Mouse (Mus musculus) hindbrain, embryonic 15.5 days (tissue): ENCODE data around the gene 3830406C13Rik. TPM values are rescaled to one million over a fixed set of nuclear protein-coding genes. Genes with fewer than 3 reads are reported as not detected.
A peak's percentile ranks its signal among the peaks of the same experiment; 100 is the strongest.

ENCODE experiments used
- ATAC-seq: fragments of 200-750 bp; cut with Nextera tagmentation; 2 replicates; pipeline ENCODE4 v1.8.0; 2017; ENCODE audit warnings: low read depth, moderate number of reproducible peaks, moderate TSS enrichment; ENCODE audit not compliant: low FRiP score
- H3K27ac ChIP-seq: fragments of 300-500 bp; sonication (generic); replicated peaks from 2 replicates; pipeline ENCODE4 v1.5.1; 2015; ENCODE audit warnings: mild to moderate bottlenecking, inconsistent platforms
- H3K27me3 ChIP-seq: fragments of 300-500 bp; sonication (generic); 2 replicates; pipeline ENCODE4 v1.6.1; 2015; ENCODE audit warnings: control low read depth, inconsistent platforms
- H3K36me3 ChIP-seq: fragments of 300-500 bp; sonication (generic); 2 replicates; pipeline ENCODE4 v1.6.1; 2015; ENCODE audit warnings: control low read depth, inconsistent platforms
- H3K4me1 ChIP-seq: fragments of 300-500 bp; sonication (generic); replicated peaks from 2 replicates; pipeline ENCODE4 v1.6.1; 2015; ENCODE audit warnings: control low read depth, inconsistent platforms
- H3K4me2 ChIP-seq: fragments of 300-500 bp; sonication (generic); 2 replicates; pipeline ENCODE4 v1.6.1; 2015; ENCODE audit warnings: moderate library complexity, mild to moderate bottlenecking, inconsistent platforms
- H3K4me3 ChIP-seq: fragments of 300-500 bp; sonication (generic); 2 replicates; pipeline ENCODE4 v1.5.1; 2015; ENCODE audit warnings: mild to moderate bottlenecking, inconsistent platforms
- H3K9ac ChIP-seq: fragments of 300-500 bp; sonication (generic); 2 replicates; pipeline ENCODE4 v1.6.1; 2015; ENCODE audit warnings: inconsistent platforms
- H3K9me3 ChIP-seq: fragments of 300-500 bp; sonication (generic); 2 replicates; pipeline ENCODE4 v1.6.1; 2016; ENCODE audit warnings: control low read depth, inconsistent platforms
- WGBS: fragments of 180-500 bp; shearing (Covaris S2); methylation state at CpG from one replicate; pipeline ENCODE4 v1.1.7; 2015; 5-methylcytosine and 5-hydroxymethylcytosine counted together
- polyA plus RNA-seq: library from polyadenylated mRNA; unstranded; fragments of >200 nt; fragmentation: Nextera tagmentation; extraction: Ambion mirVana; gene quantifications from 2 replicates; pipeline ENCODE4 v1.2.1, GENCODE M21; 2015

The 3830406C13Rik gene
- polyA plus RNA-seq, 1 experiment from 2014 or later = 39.1 TPM

- no peak overlapping the region for H3K9ac ChIP-seq
- H3K4me2 ChIP-seq = peak overlapping the region; percentile 21; the same call in 1 of the 2 replicates
- no peaks in the 10 kb centered on the region for H3K36me3 ChIP-seq
- H3K9me3 ChIP-seq = no peaks in the 10 kb centered on the region
- peaks cover 84% of the 10 kb centered on the region for H3K27me3 ChIP-seq
- no peak for ATAC-seq
- peaks cover 18% of the 10 kb centered on the region for H3K4me1 ChIP-seq
- 0 out of 2 replicates have a peak overlapping the region, but pooled peaks have one; percentile 5 for H3K4me3 ChIP-seq
- no peak overlapping the region for H3K27ac ChIP-seq
- WGBS = 1% methylated on average over 23 of the region's 24 CpGs
These were observed 60.2 kb downstream of the 3830406C13Rik start for GRCm38 (mm10) chr14:12344061-12344745.

- Histone ChIP-seq H3K9me3 (no peaks in the 10 kb centered on the region), H3K4me1 (peaks cover 18% of the 10 kb centered on the region), H3K36me3 (no peaks in the 10 kb centered on the region), H3K27ac (no peak overlapping the region), H3K4me2 (peak overlapping the region; percentile 21; the same call in 1 of the 2 replicates), H3K9ac (no peak overlapping the region), H3K4me3 (0 out of 2 replicates have a peak overlapping the region, but pooled peaks have one; percentile 5), H3K27me3 (peaks cover 85% of the 10 kb centered on the region)
- ATAC-seq = no peak
- WGBS = under 1% methylated on average over 36 of the region's 39 CpGs
These were observed 60.8 kb downstream of the 3830406C13Rik start for GRCm38 (mm10) chr14:12344746-12345240.

GRCm38 (mm10) chr14:12345241-12345921 is 61.4 kb downstream of the 3830406C13Rik start:
- peaks cover 18% of the 10 kb centered on the region for H3K4me1 ChIP-seq
- under 1% methylated on average over 40 of the region's 40 CpGs for WGBS
- no peak overlapping the region for H3K9ac ChIP-seq
- H3K9me3 ChIP-seq = no peaks in the 10 kb centered on the region
- no peak for ATAC-seq
- H3K27me3 ChIP-seq = peaks cover 84% of the 10 kb centered on the region
- no peak overlapping the region for H3K4me3 ChIP-seq
- no peak overlapping the region for H3K27ac ChIP-seq
- no peaks in the 10 kb centered on the region for H3K36me3 ChIP-seq
- H3K4me2 ChIP-seq = peak overlapping the region; percentile 12; the same call in 1 of the 2 replicates

- peak overlapping the region; percentile 2 for H3K4me3 ChIP-seq
- no peak overlapping the region for H3K27ac ChIP-seq
- no peaks in the 10 kb centered on the region for H3K36me3 ChIP-seq
- H3K4me2 ChIP-seq = peak overlapping the region; percentile 12; the same call in 1 of the 2 replicates
- peaks cover 89% of the 10 kb centered on the region for H3K27me3 ChIP-seq
- no peak for ATAC-seq
- no peaks in the 10 kb centered on the region for H3K9me3 ChIP-seq
- peaks cover 18% of the 10 kb centered on the region for H3K4me1 ChIP-seq
- H3K9ac ChIP-seq = no peak overlapping the region
- WGBS = under 1% methylated on average over 50 of the region's 50 CpGs
These were observed 62.3 kb downstream of the 3830406C13Rik start for GRCm38 (mm10) chr14:12346011-12346864.

GRCm38 (mm10) chr14:12346865-12347600 is 63.1 kb downstream of the 3830406C13Rik start:
- Histone ChIP-seq H3K9ac (no peak overlapping the region), H3K4me2 (no peak overlapping the region), H3K27ac (no peak overlapping the region), H3K27me3 (peaks cover 87% of the 10 kb centered on the region), H3K4me1 (peaks cover 18% of the 10 kb centered on the region), H3K9me3 (no peaks in the 10 kb centered on the region), H3K36me3 (no peaks in the 10 kb centered on the region), H3K4me3 (no peak overlapping the region)
- ATAC-seq = no peak
- WGBS = 1% methylated on average over 26 of the region's 26 CpGs

- H3K27ac ChIP-seq = no peak within 1 kb of the TSS
- 0% methylated on average over 2 of the region's 2 CpGs for WGBS
- H3K27me3 ChIP-seq = peaks cover 89% of the 10 kb centered on the region
- no peak within 1 kb of the TSS for H3K4me3 ChIP-seq
- H3K9me3 ChIP-seq = no peaks in the 10 kb centered on the region
- no peak within 1 kb of the TSS for H3K4me2 ChIP-seq
- H3K36me3 ChIP-seq = no peaks in the 10 kb centered on the region
- ATAC-seq = no peak
- peaks cover 18% of the 10 kb centered on the region for H3K4me1 ChIP-seq
- H3K9ac ChIP-seq = no peak within 1 kb of the TSS
These were observed 64.1 kb downstream of the 3830406C13Rik start, which contains the start of gene Fezf2 for GRCm38 (mm10) chr14:12348089-12348488. Fezf2 (minus strand) TSS chr14:12348189.

GRCm38 (mm10) chr14:12349334-12350090 is 65.5 kb downstream of the 3830406C13Rik start:
- no peak for ATAC-seq
- Histone ChIP-seq H3K9me3 (no peaks in the 10 kb centered on the region), H3K27ac (no peak overlapping the region), H3K27me3 (peaks cover 94% of the 10 kb centered on the region), H3K36me3 (no peaks in the 10 kb centered on the region), H3K4me3 (no peak overlapping the region), H3K9ac (no peak overlapping the region), H3K4me2 (no peak overlapping the region), H3K4me1 (peaks cover 16% of the 10 kb centered on the region)
- WGBS = 9% methylated on average over 15 of the region's 15 CpGs

GRCm38 (mm10) chr14:12350271-12350916 is 66.4 kb downstream of the 3830406C13Rik start:
- Histone ChIP-seq H3K4me3 (no peak overlapping the region), H3K36me3 (no peaks in the 10 kb centered on the region), H3K27me3 (peaks cover 91% of the 10 kb centered on the region), H3K27ac (no peak overlapping the region), H3K4me1 (peaks cover 9% of the 10 kb centered on the region), H3K9ac (no peak overlapping the region), H3K4me2 (no peak overlapping the region), H3K9me3 (no peaks in the 10 kb centered on the region)
- WGBS = 6% methylated on average over 16 of the region's 16 CpGs
- ATAC-seq = no peak
